Mouse (Mus musculus) stomach, embryonic 16.5 days (tissue): ENCODE data around the gene Spindoc. TPM values are rescaled to one million over a fixed set of nuclear protein-coding genes. Genes with fewer than 3 reads are reported as not detected.

ENCODE experiments used
- ATAC-seq: fragments of 200-750 bp; cut with Nextera tagmentation; 2 replicates; pipeline ENCODE4 v1.8.0; 2017; ENCODE audit warnings: moderate number of reproducible peaks, moderate TSS enrichment; ENCODE audit not compliant: insufficient read depth, low FRiP score
- H3K27ac ChIP-seq: fragments of 300-500 bp; sonication (generic); 2 replicates; pipeline ENCODE4 v1.5.1; 2014; ENCODE audit warnings: low read length
- H3K27me3 ChIP-seq: fragments of 300-500 bp; sonication (generic); 2 replicates; pipeline ENCODE4 v1.6.1; 2014; ENCODE audit warnings: low read length, control low read depth, mixed read lengths; ENCODE audit not compliant: control insufficient read depth, insufficient read depth
- H3K36me3 ChIP-seq: fragments of 300-500 bp; sonication (generic); 2 replicates; pipeline ENCODE4 v1.6.1; 2014; ENCODE audit warnings: low read length; ENCODE audit not compliant: control insufficient read depth, insufficient read depth
- H3K4me1 ChIP-seq: fragments of 300-500 bp; sonication (generic); 2 replicates; pipeline ENCODE4 v1.6.1; 2014; ENCODE audit warnings: low read length, control low read depth, mixed read lengths; ENCODE audit not compliant: control insufficient read depth, insufficient read depth
- H3K4me2 ChIP-seq: fragments of 300-500 bp; sonication (generic); 2 replicates; pipeline ENCODE4 v1.6.1; 2014; ENCODE audit warnings: low read depth, low read length, mixed read lengths
- H3K4me3 ChIP-seq: fragments of 300-500 bp; sonication (generic); replicated peaks from 2 replicates; pipeline ENCODE4 v1.5.1; 2014; ENCODE audit warnings: mild to moderate bottlenecking, low read length
- H3K9ac ChIP-seq: fragments of 300-500 bp; sonication (generic); 2 replicates; pipeline ENCODE4 v1.6.1; 2014; ENCODE audit warnings: low read length
- H3K9me3 ChIP-seq: fragments of 300-500 bp; sonication (generic); replicated peaks from 2 replicates; pipeline ENCODE4 v1.6.1; 2016; ENCODE audit warnings: low read length, control low read depth; ENCODE audit not compliant: control insufficient read depth
- whole genome bisulfite sequencing: fragments of 180-500 bp; shearing (Covaris S2); extraction: QIAGEN DNeasy Blood & Tissue Kit; methylation state at CpG from one replicate; pipeline ENCODE4 v1.1.7; 2014; 5-methylcytosine and 5-hydroxymethylcytosine counted together
- polyA plus RNA-seq: library from polyadenylated mRNA; unstranded; fragments of >200 nt; fragmentation: Nextera tagmentation; extraction: Ambion mirVana; gene quantifications from 2 replicates; pipeline ENCODE4 v1.2.1, GENCODE M21; 2015

The Spindoc gene
- polyA plus RNA-seq, 1 experiment from 2014 or later: 19.8 TPM

GRCm38 (mm10) chr19:7421602-7422591 is 39.1 kb upstream of the Spindoc start:
- H3K27me3 ChIP-seq: no peaks in the 10 kb centered on the region
- 25% methylated on average over 47 of the region's 48 CpGs for WGBS
- H3K4me3 ChIP-seq: peak overlapping the region; percentile 17
- H3K4me1 ChIP-seq: peaks cover 66% of the 10 kb centered on the region
- peak overlapping the region; percentile 27 for H3K9ac ChIP-seq
- peak overlapping the region; percentile 45 for H3K4me2 ChIP-seq
- peak; percentile 9; the same call in 1 of the 2 replicates for ATAC-seq
- no peaks in the 10 kb centered on the region for H3K9me3 ChIP-seq
- H3K27ac ChIP-seq: peak overlapping the region; percentile 37
- peaks cover 9% of the 10 kb centered on the region; the same call in 1 of the 2 replicates for H3K36me3 ChIP-seq

GRCm38 (mm10) chr19:7420841-7421601 is 38.2 kb upstream of the Spindoc start:
- H3K4me2 ChIP-seq: 0 out of 2 replicates have a peak overlapping the region, but pooled peaks have one; percentile 11
- peaks cover 66% of the 10 kb centered on the region for H3K4me1 ChIP-seq
- peak overlapping the region; percentile 24; the same call in 1 of the 2 replicates for H3K9ac ChIP-seq
- no peak overlapping the region for H3K4me3 ChIP-seq
- H3K36me3 ChIP-seq: 0 out of 2 replicates have a peak, but pooled peaks cover 1% of the 10 kb centered on the region
- peak overlapping the region; percentile 23; the same call in 1 of the 2 replicates for H3K27ac ChIP-seq
- no peaks in the 10 kb centered on the region for H3K27me3 ChIP-seq
- H3K9me3 ChIP-seq: no peaks in the 10 kb centered on the region
- WGBS: 64% methylated on average over 27 of the region's 27 CpGs
- no peak for ATAC-seq

- H3K36me3 ChIP-seq: no peaks in the 10 kb centered on the region
- 55% methylated on average over 12 of the region's 12 CpGs for WGBS
- no peak for ATAC-seq
- H3K9me3 ChIP-seq: no peaks in the 10 kb centered on the region
- peak overlapping the region; percentile 81 for H3K4me2 ChIP-seq
- H3K4me3 ChIP-seq: no peak overlapping the region
- peaks cover 65% of the 10 kb centered on the region for H3K4me1 ChIP-seq
- H3K27ac ChIP-seq: no peak overlapping the region
- peak overlapping the region; percentile 55 for H3K9ac ChIP-seq
- no peaks in the 10 kb centered on the region for H3K27me3 ChIP-seq
Observed at GRCm38 (mm10) chr19:7420108-7420507, 37.3 kb upstream of the Spindoc start.

GRCm38 (mm10) chr19:7419134-7419533 is 36.3 kb upstream of the Spindoc start:
- H3K27ac ChIP-seq: 0 out of 2 replicates have a peak overlapping the region, but pooled peaks have one; percentile 12
- peak overlapping the region; percentile 81 for H3K4me2 ChIP-seq
- WGBS: 21% methylated on average over 6 of the region's 6 CpGs
- H3K4me3 ChIP-seq: peak overlapping the region; percentile 82
- peak overlapping the region; percentile 55 for H3K9ac ChIP-seq
- peaks cover 55% of the 10 kb centered on the region for H3K4me1 ChIP-seq
- H3K27me3 ChIP-seq: no peaks in the 10 kb centered on the region
- H3K36me3 ChIP-seq: no peaks in the 10 kb centered on the region
- ATAC-seq: no peak
- no peaks in the 10 kb centered on the region for H3K9me3 ChIP-seq

GRCm38 (mm10) chr19:7417911-7418849 is 35.4 kb upstream of the Spindoc start:
- Histone ChIP-seq H3K27me3 (no peaks in the 10 kb centered on the region), H3K27ac (peak overlapping the region; percentile 93), H3K4me2 (peak overlapping the region; percentile 81), H3K4me1 (peaks cover 46% of the 10 kb centered on the region), H3K36me3 (no peaks in the 10 kb centered on the region), H3K9me3 (no peaks in the 10 kb centered on the region), H3K4me3 (peak overlapping the region; percentile 82), H3K9ac (peak overlapping the region; percentile 99)
- peak; percentile 78 for ATAC-seq
- WGBS: 1% methylated on average over 52 of the region's 59 CpGs

- Histone ChIP-seq H3K9me3 (no peaks in the 10 kb centered on the region), H3K4me3 (peak within 1 kb of the TSS; percentile 82), H3K4me2 (peak within 1 kb of the TSS; percentile 81), H3K36me3 (no peaks in the 10 kb centered on the region), H3K27me3 (no peaks in the 10 kb centered on the region), H3K27ac (peak within 1 kb of the TSS; percentile 93), H3K4me1 (peaks cover 35% of the 10 kb centered on the region), H3K9ac (peak within 1 kb of the TSS; percentile 99)
- ATAC-seq: peak; percentile 73
- WGBS: under 1% methylated on average over 104 of the region's 107 CpGs
Observed at GRCm38 (mm10) chr19:7416834-7417735, 34.3 kb upstream of the Spindoc start, which contains the start of gene 2700081O15Rik. TSS of gene 2700081O15Rik (plus strand) at chr19:7417625.

GRCm38 (mm10) chr19:7415916-7416833 is 33.4 kb upstream of the Spindoc start:
- no peaks in the 10 kb centered on the region for H3K36me3 ChIP-seq
- peak overlapping the region; percentile 82 for H3K4me3 ChIP-seq
- no peaks in the 10 kb centered on the region for H3K27me3 ChIP-seq
- peak overlapping the region; percentile 99 for H3K9ac ChIP-seq
- peak overlapping the region; percentile 81 for H3K4me2 ChIP-seq
- peaks cover 26% of the 10 kb centered on the region for H3K4me1 ChIP-seq
- no peaks in the 10 kb centered on the region for H3K9me3 ChIP-seq
- ATAC-seq: no peak
- H3K27ac ChIP-seq: peak overlapping the region; percentile 93
- WGBS: 29% methylated on average over 22 of the region's 22 CpGs
